Mouse (Mus musculus) CD8-positive naive resting alpha-beta T cell, adult 2 months (primary cell): ENCODE measurements around the gene Hnrnpf.
"Not testable (repeated sequence)": the region's sequence is repeated elsewhere in the genome, so short reads cannot be mapped to it uniquely, and the experiment has no call there.

Source experiments
- DNase-seq, 2 experiments: peaks; one replicate each; pipeline ENCODE4 v3.0.0; 2022; ENCODE audit warnings: low read depth in 2 of 2, low spot score in 2 of 2

Gene Hnrnpf

DNA sequence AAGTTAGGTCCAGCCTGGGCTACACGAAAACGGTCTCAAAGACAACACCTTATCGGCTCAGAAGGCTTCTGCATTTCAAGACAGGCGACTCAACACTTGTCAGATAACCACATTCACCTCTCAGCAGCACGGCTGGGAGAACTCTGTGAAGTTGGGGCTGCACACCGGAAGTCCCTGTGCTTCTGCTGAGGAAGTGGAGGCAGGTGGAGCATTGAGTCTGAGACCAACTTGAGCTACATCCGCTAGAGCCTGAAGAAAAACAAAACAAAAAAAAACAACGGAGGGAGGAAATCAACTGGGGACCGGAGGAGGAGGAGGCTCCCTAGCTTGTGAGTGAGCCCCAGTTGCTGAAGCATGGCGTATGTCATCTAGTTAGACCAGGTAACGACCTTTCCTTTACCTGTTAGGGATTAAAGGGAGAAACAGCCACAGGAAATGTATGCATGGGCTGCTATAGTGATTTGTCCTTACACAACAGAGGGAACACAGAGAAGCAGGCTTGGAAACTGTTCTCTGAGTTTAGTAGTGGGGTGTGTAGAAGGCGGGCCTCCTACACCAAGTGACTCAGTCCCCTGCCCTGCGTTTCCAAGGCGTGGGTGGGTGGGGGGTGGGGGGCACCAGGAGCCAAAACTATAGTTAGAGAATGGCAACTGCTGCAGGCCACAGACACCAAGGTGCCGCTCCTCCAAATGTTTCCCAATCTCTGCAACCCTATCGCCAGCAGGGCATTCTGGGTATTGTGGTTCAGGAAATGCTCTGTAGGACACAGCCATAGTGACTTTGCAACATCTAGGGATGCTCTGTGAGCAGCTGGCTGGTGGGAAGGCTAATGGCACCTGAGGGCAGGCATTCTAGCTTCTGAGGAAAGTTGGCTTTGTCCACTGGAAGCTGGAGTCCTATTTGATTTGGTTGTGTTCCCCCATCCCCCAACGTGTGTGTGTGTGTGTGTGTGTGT, at the start of gene Hnrnpf:
Hnrnpf (plus strand) TSS at position 199 of the 955 bp plus-strand sequence.
- DNase-seq: peak; percentile 73 to 74

DNA sequence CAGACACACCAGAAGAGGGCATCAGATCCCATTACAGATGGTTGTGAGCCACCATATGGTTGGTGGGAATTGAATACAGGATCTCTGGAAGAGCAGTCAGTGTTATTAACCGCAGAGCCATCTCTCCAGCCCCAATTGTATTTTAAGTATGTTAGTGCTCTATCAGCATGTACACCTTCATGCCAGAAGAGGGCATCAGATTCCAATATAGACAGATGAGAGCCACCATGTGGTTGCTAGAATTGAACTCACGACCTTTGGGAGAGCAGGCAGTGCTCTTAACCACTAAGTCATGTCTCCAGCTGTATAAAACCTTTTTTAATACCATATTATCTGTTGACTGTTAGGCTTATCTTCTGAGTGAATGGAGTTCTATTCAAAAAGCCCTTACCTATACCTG, 48.4 kb upstream of the Hnrnpf start:
- DNase-seq: no peak

DNA sequence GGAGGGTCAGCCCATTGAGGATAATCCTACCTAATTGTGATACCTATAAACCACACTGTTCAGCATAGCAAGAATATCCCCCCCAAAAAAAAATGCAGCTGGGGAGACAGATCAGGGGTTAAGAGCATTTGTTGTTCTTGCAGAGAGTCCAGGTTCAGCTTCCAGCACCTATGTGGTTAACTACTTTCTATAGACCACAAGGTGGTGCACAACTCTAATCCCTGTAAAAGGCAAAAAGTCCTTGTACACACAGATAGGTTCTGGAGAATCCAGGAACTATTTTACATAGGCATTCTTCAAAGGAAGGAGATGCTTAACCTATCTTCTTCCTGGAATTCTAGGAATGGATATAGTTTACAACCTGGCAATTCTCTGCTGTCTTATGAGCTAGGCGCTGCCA, 42.1 kb upstream of the Hnrnpf start:
- no peak for DNase-seq

DNA sequence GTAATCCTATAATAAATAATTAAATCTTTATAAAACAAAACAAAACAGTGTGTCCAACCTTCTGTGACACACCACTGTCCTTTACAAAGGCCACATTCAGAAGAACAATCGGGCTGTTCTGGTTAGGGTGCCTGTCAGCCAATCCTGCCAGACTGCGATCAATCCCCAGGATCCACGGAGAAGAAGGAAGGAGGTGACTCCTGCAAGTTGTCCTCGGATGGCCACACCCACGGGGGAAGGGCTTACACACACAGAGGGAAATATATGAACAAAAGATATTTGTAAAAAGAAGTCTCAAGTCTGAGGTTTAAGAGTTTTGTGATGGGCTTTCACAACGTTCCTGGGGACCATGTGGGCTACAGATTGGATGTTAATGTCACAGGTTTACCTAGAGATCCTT, 38.3 kb upstream of the Hnrnpf start, which contains the start of gene Zfp239:
Zfp239 (plus strand) TSS at position 253 of the 400 bp plus-strand sequence.
- DNase-seq: no peak

GRCm38 (mm10) chr6:117862465-117862864, 37.7 kb upstream of the Hnrnpf start:
- no peak for DNase-seq

- peak; percentile 33 to 55 for DNase-seq
These were observed 37.1 kb upstream of the Hnrnpf start for GRCm38 (mm10) chr6:117862899-117863620.

DNA sequence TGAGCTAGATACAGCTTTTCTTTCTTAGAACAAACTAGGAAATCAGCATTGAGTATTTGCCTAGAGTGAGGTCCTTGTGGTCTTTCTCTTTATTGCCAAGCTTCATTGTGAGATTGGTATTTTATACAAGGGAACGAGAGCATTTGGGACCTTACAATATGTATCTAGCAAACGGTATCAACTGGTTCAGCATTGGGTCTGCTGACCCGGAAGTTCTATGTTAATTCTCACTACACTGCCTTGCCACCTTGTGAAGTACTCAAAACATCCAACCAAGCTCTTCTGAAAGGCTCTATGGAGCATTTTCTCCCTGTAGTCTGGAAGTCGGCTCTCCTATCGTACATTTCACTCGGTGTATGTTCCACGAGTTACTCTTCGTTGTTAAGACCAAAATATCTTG, 36.4 kb upstream of the Hnrnpf start:
- no peak for DNase-seq

DNA sequence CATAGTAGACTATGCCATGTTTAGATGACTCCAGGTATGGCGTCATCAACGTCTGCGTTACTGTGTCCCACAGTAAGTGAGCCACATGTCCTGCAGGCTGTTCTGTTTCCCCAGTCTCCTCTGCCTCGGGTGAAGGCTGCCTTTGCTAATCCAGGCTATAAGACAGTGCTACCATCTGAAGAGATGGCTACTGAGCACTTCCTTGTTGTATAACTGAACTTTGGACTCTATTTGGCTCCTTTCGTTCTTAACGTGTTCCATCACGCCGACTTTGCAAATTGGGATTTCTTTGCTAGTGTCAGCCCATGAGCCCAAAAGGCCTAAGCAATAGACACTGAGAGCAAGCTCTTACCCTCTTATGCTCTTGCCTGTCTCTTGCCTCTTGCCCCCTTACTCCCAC, 31.9 kb upstream of the Hnrnpf start:
- no peak for DNase-seq

- DNase-seq: no peak
These were observed 29.1 kb upstream of the Hnrnpf start for GRCm38 (mm10) chr6:117871034-117871433.

- DNase-seq: not testable (repeated sequence)
These were observed 26.7 kb upstream of the Hnrnpf start for GRCm38 (mm10) chr6:117873450-117873849.

DNA sequence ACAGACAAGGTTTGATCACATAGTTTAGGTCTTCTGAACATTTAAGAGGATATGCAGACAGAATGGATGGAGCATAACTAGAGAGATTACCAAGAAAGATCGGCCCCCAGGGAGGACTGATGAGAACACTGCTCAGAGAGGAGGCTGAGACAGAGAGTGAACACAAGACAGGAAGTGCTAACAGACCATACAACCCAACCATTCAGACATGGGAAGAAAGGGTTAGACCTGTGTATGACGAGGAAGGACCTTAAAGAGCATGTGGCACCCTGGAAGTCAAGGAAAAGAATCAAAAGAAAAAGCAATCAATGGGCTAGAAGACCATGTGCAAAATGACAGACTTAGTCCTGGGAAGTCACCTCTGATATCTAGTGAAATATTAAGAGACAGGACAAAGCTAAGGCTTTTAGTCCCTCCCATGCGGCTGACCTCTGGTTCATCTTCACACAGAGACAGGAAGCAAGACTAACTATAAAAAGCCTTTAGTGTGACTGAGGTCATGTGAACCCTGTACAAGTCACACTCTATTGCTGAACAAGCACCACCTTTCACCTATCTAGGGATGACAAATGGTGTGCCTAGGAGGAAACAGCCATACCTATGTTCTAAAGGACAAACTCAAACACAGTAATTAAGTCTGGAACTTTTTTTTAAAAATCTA, 25.4 kb upstream of the Hnrnpf start:
- DNase-seq: no peak

DNA sequence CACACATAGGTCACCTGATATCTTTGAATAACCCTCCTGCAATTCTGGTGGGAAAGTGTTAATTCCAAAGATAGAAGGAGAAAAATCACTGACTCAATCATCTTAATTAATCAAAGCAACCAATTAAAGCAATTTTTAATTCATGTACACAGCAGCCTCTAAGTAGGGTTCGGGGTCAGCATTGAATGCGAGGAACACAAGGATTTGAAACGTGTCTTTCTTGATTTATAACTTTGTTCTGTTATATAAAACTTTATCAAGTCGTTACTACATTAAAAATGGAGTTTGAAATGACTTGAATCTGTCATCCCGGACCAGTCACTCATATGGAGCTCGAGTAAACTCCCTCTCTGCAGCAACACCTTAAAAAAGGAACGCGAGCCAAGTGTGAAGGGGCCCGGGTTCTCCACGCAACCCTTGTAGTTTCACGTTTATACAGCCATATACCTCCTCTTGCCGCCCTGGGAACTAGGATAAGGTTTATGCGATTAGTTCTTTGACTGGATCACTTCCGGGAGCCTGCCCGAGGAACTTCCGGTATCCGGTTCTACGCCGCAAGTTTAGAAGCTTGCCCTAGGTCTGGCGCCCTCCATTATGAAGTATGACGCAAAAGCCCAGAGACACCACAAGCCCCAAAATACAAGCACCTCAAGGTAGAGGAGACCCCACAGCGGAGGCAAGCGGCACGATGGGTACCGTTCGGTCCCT, 21.3 kb upstream of the Hnrnpf start:
- DNase-seq: no peak

- peak; percentile 99 to 100 for DNase-seq
These were observed 20.6 kb upstream of the Hnrnpf start for GRCm38 (mm10) chr6:117879408-117880115.

GRCm38 (mm10) chr6:117880394-117880838, 19.7 kb upstream of the Hnrnpf start:
- DNase-seq: no peak

DNA sequence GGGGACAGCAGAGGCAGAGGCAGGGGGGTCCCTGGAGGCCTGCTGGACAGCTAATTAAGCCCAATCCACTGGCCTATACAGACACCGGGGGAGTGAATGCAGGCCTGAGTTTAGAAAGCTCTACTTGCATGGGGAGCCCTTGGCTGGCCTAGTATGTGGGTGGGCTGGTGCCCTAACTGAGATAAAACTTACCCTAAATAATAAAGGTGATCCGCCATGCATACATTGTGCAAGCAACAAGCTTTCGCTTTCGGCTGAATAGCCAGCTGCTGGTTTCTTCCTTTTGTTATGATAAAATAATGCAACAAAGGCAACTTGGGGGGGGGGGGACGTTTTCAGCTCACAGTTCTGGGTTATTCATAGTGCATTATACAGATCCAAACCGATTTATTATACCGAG, 18.9 kb upstream of the Hnrnpf start:
- no peak for DNase-seq

DNA sequence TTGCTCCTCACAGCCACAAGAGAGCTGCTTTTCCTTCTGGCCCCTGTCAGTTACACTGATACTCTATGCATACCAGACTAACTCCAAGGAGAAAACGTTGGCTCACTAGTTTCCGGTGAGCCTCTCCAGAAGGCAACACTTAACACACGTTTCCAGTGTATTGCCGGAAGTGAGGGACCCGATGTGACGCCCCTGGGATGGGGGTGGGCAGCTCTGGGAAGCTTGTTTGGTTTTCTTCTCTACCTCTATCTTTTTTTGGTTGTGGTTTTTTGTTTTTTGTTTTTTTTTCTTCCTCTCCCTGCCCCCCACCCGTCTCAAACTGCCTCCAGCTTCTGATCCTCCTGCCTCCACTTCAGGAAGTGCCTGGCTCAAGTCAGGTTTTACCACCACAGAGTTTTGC, 18.1 kb upstream of the Hnrnpf start:
- DNase-seq: peak; percentile 59 to 77

- no peak for DNase-seq
These were observed 14.2 kb upstream of the Hnrnpf start for GRCm38 (mm10) chr6:117885943-117886342.

- no peak for DNase-seq
These were observed 12.1 kb upstream of the Hnrnpf start for GRCm38 (mm10) chr6:117888032-117888431.

- no peak for DNase-seq
These were observed 11.5 kb upstream of the Hnrnpf start for GRCm38 (mm10) chr6:117888642-117889096.

GRCm38 (mm10) chr6:117890257-117890656, 9.9 kb upstream of the Hnrnpf start:
- DNase-seq: peak; percentile 58 to 64
